Mouse (Mus musculus) testis, adult 2 months (tissue): Measurements from ENCODE around the gene Slc39a11. TPM values are rescaled to one million over a fixed set of nuclear protein-coding genes. Genes with fewer than 3 reads are reported as not detected.

ENCODE experiments used
- H3K27ac ChIP-seq: fragments of 200-500 bp; 2 replicates; pipeline ENCODE4 v1.5.1; 2012; ENCODE audit warnings: low read depth, low read length; ENCODE audit not compliant: control insufficient read depth, insufficient read depth
- H3K27me3 ChIP-seq: fragments of 200-500 bp; 2 replicates; pipeline ENCODE4 v1.6.1; 2012; ENCODE audit warnings: mild to moderate bottlenecking, low read length, moderate library complexity; ENCODE audit not compliant: control insufficient read depth, insufficient read depth
- H3K36me3 ChIP-seq: fragments of 200-500 bp; 2 replicates; pipeline ENCODE4 v1.6.1; 2012; ENCODE audit warnings: mild to moderate bottlenecking, low read length; ENCODE audit not compliant: control insufficient read depth, insufficient read depth
- H3K4me1 ChIP-seq: fragments of 200-500 bp; 2 replicates; pipeline ENCODE4 v1.6.1; 2012; ENCODE audit warnings: low read length; ENCODE audit not compliant: control insufficient read depth, insufficient read depth
- H3K4me3 ChIP-seq: fragments of 200-500 bp; 2 replicates; pipeline ENCODE4 v1.5.1; 2012; ENCODE audit warnings: low read depth, mild to moderate bottlenecking, low read length, moderate library complexity, mixed read lengths; ENCODE audit not compliant: control insufficient read depth
- CTCF ChIP-seq: fragments of 200-500 bp; IDR thresholded peaks from 2 replicates; pipeline ENCODE4 v1.5.1; 2012; ENCODE audit warnings: low read depth, mild to moderate bottlenecking, inconsistent platforms, low read length, moderate library complexity; ENCODE audit not compliant: control insufficient read depth, insufficient read depth, insufficient replicate concordance
- POLR2A ChIP-seq: fragments of 200-500 bp; IDR thresholded peaks from 2 replicates; pipeline ENCODE4 v1.6.1; 2012; ENCODE audit warnings: low read depth, mild to moderate bottlenecking, inconsistent platforms, low read length, moderate library complexity; ENCODE audit not compliant: control insufficient read depth
- polyA plus RNA-seq: library from polyadenylated mRNA; depleted of rRNA; stranded (reverse); fragments of >200 nt; gene quantifications from 2 replicates; pipeline ENCODE4 v1.2.3, GENCODE M21; 2012

The Slc39a11 gene
- polyA plus RNA-seq, 1 experiment, result 8.9 TPM

- Histone ChIP-seq H3K36me3 (no peaks in the 10 kb centered on the region), H3K27me3 (no peaks in the 10 kb centered on the region)
- TF ChIP-seq POLR2A, result no peak
- no peak for TF ChIP-seq CTCF
Observed at GRCm38 (mm10) chr11:113512150-113512549, 137.7 kb downstream of the Slc39a11 start.

DNA sequence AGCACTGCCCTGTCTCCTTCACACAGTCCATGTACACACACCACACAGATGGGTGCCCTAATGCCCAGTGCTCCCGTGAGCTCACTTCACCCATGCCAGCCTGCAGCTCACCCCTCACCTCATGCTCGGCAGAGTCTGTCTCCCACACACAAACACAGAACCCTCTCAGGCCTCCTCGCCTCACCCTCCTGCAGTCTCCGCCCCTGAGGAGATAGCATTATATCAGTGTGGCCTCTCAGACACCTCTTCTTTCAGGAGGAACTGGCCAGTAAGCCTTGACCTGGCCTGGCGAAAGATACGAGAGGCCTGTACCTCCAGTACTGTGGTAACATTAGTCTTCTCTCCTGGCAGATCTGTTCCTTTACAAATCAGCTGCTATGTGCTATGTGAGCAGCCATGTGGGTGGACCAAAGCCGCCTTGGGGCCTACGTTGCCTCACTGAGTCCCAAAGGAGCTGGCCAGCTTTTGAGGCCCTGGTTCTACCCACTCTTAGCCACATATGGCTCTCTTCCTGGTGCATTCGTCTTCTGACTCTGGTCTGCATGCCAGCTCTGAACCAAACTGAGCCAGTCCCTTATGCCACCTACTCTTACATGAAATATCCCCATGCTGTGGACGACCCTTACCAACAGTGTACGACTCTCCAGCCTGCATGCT lies 138.8 kb downstream of the Slc39a11 start:
- no peak overlapping the region for H3K4me3 ChIP-seq
- no peak for TF ChIP-seq CTCF
- no peak for TF ChIP-seq POLR2A
- no peaks in the 10 kb centered on the region for H3K27me3 ChIP-seq
- no peak overlapping the region for H3K27ac ChIP-seq
- H3K36me3 ChIP-seq, result no peaks in the 10 kb centered on the region
- 0 out of 2 replicates have a peak, but pooled peaks cover 2% of the 10 kb centered on the region for H3K4me1 ChIP-seq

More at GRCm38 (mm10) chr11:113512150-113512549, 137.7 kb downstream of the Slc39a11 start:
- Histone ChIP-seq H3K4me3 (no peak overlapping the region), H3K4me1 (0 out of 2 replicates have a peak, but pooled peaks cover 2% of the 10 kb centered on the region), H3K27ac (no peak overlapping the region)

DNA sequence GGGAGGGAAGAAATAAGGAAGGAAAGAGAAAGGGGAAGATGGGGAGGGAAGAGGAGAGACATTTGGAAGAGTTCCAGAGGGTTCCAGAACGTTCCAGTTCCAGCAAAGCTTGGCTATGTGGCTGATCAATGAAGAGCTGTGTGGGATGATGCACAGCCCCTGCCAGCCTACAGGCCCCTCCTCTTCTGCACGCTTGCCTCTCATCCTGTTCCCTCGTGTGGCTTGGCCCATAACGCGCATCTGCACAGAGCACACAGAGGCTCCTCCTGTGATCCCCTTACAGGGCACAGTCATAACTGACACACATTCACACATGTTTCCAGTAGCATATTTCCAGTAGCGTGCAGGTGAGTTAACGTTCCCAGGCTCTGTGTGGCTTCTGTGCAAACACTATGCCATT lies 139.6 kb downstream of the Slc39a11 start:
- Histone ChIP-seq H3K4me3 (no peak overlapping the region), H3K27ac (no peak overlapping the region), H3K27me3 (no peaks in the 10 kb centered on the region), H3K36me3 (no peaks in the 10 kb centered on the region), H3K4me1 (0 out of 2 replicates have a peak, but pooled peaks cover 2% of the 10 kb centered on the region)
- TF ChIP-seq CTCF (no peak), POLR2A (no peak)

GRCm38 (mm10) chr11:113507716-113508480 lies 142.0 kb downstream of the Slc39a11 start:
- H3K36me3 ChIP-seq, result no peaks in the 10 kb centered on the region
- no peak overlapping the region for H3K27ac ChIP-seq

GRCm38 (mm10) chr11:113505551-113506160 lies 144.2 kb downstream of the Slc39a11 start:
- no peaks in the 10 kb centered on the region for H3K27me3 ChIP-seq
- no peak overlapping the region for H3K27ac ChIP-seq
- no peak overlapping the region for H3K4me3 ChIP-seq
- no peaks in the 10 kb centered on the region for H3K36me3 ChIP-seq
- TF ChIP-seq POLR2A (no peak), CTCF (no peak)
- 0 out of 2 replicates have a peak, but pooled peaks cover under 1% of the 10 kb centered on the region for H3K4me1 ChIP-seq

More at GRCm38 (mm10) chr11:113507716-113508480, 142.0 kb downstream of the Slc39a11 start:
- TF ChIP-seq CTCF, result no peak
- TF ChIP-seq POLR2A, result no peak
- Histone ChIP-seq H3K4me1 (0 out of 2 replicates have a peak, but pooled peaks cover 2% of the 10 kb centered on the region), H3K27me3 (no peaks in the 10 kb centered on the region), H3K4me3 (no peak overlapping the region)

GRCm38 (mm10) chr11:113504459-113505062 lies 145.3 kb downstream of the Slc39a11 start:
- Histone ChIP-seq H3K4me1 (no peaks in the 10 kb centered on the region), H3K27me3 (no peaks in the 10 kb centered on the region), H3K4me3 (no peak overlapping the region), H3K36me3 (no peaks in the 10 kb centered on the region), H3K27ac (no peak overlapping the region)
- no peak for TF ChIP-seq CTCF
- no peak for TF ChIP-seq POLR2A
